Mouse (Mus musculus) midbrain, embryonic 11.5 days (tissue): Measurements from ENCODE around the gene Aplnr. TPM values are rescaled to one million over a fixed set of nuclear protein-coding genes. Genes with fewer than 3 reads are reported as not detected.

Source experiments
- ATAC-seq: fragments of 200-750 bp; cut with Nextera tagmentation; 2 replicates; pipeline ENCODE4 v1.8.0; 2017; ENCODE audit warnings: moderate TSS enrichment, moderate library complexity; ENCODE audit not compliant: low FRiP score
- DNase-seq: peaks from one replicate; pipeline ENCODE4 v3.0.0; 2015; ENCODE audit warnings: low spot score; ENCODE audit errors: missing footprints
- H3K27ac ChIP-seq: fragments of 300-500 bp; sonication (generic); 2 replicates; pipeline ENCODE4 v1.5.1; 2014; ENCODE audit warnings: low read depth, low read length
- H3K27me3 ChIP-seq: fragments of 300-500 bp; sonication (generic); 2 replicates; pipeline ENCODE4 v1.6.1; 2014; ENCODE audit warnings: mild to moderate bottlenecking, low read length, moderate library complexity, mixed read lengths; ENCODE audit not compliant: control insufficient read depth, insufficient read depth
- H3K36me3 ChIP-seq: fragments of 300-500 bp; sonication (generic); 2 replicates; pipeline ENCODE4 v1.6.1; 2014; ENCODE audit warnings: mild to moderate bottlenecking, low read length, moderate library complexity, mixed read lengths; ENCODE audit not compliant: control insufficient read depth, insufficient read depth
- H3K4me1 ChIP-seq: fragments of 300-500 bp; sonication (generic); 2 replicates; pipeline ENCODE4 v1.6.1; 2014; ENCODE audit warnings: low read length; ENCODE audit not compliant: control insufficient read depth, insufficient read depth
- H3K4me2 ChIP-seq: fragments of 300-500 bp; sonication (generic); 2 replicates; pipeline ENCODE4 v1.6.1; 2014; ENCODE audit warnings: mild to moderate bottlenecking, moderate library complexity
- H3K4me3 ChIP-seq: fragments of 300-500 bp; sonication (generic); 2 replicates; pipeline ENCODE4 v1.5.1; 2014; ENCODE audit warnings: low read depth, low read length
- H3K9ac ChIP-seq: fragments of 300-500 bp; sonication (generic); 2 replicates; pipeline ENCODE4 v1.6.1; 2014; ENCODE audit warnings: low read length
- H3K9me3 ChIP-seq: fragments of 300-500 bp; sonication (generic); 2 replicates; pipeline ENCODE4 v1.6.1; 2016; ENCODE audit warnings: low read length; ENCODE audit not compliant: control insufficient read depth
- WGBS: fragments of 180-500 bp; shearing (Covaris S2); extraction: QIAGEN DNeasy Blood & Tissue Kit; methylation state at CpG from one replicate; pipeline ENCODE4 v1.1.7; 2014; 5-methylcytosine and 5-hydroxymethylcytosine counted together
- polyA plus RNA-seq: library from polyadenylated mRNA; unstranded; fragments of >200 nt; fragmentation: Nextera tagmentation; extraction: Ambion mirVana; gene quantifications from 2 replicates; pipeline ENCODE4 v1.2.1, GENCODE M21; 2014

Aplnr gene
- polyA plus RNA-seq, 1 experiment from 2014 or later = 29.8 TPM

- WGBS = 79% methylated on average over 2 of the region's 2 CpGs
- Histone ChIP-seq H3K27ac (no peak overlapping the region), H3K4me3 (no peak overlapping the region), H3K27me3 (no peaks in the 10 kb centered on the region), H3K4me2 (no peak overlapping the region), H3K9me3 (no peaks in the 10 kb centered on the region), H3K4me1 (no peaks in the 10 kb centered on the region), H3K9ac (no peak overlapping the region), H3K36me3 (no peaks in the 10 kb centered on the region)
- no peak for DNase-seq
- ATAC-seq = no peak
Observed at GRCm38 (mm10) chr2:85144908-85145307, 8.9 kb downstream of the Aplnr start.

- no peaks in the 10 kb centered on the region for H3K36me3 ChIP-seq
- WGBS = 82% methylated on average over 3 of the region's 3 CpGs
- no peaks in the 10 kb centered on the region for H3K9me3 ChIP-seq
- no peak for DNase-seq
- no peaks in the 10 kb centered on the region for H3K27me3 ChIP-seq
- no peak overlapping the region for H3K27ac ChIP-seq
- no peaks in the 10 kb centered on the region for H3K4me1 ChIP-seq
- no peak overlapping the region for H3K9ac ChIP-seq
- no peak for ATAC-seq
- no peak overlapping the region for H3K4me2 ChIP-seq
- H3K4me3 ChIP-seq = no peak overlapping the region
Observed at GRCm38 (mm10) chr2:85145346-85145745, 9.3 kb downstream of the Aplnr start.

DNA sequence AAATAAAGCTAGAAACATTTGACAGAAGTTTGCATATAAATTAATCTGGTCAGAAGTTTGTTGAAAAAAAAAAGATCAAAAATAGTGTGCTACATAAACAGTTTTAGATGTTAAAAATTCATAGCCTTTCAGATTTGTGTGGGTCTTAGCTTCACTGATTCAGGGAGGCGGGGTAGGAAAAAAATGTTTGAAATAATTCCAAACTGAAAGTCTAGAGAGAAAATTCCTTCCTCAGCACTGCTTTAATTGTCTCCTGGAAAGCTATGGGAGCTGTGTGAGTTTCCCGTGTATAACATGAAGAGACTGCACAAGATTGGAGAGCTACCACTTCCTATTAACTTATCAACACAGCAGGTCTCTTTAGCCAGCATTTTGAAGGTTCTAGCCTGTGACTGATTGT is 11.5 kb downstream of the Aplnr start:
- H3K4me2 ChIP-seq = no peak overlapping the region
- no peak for ATAC-seq

DNA sequence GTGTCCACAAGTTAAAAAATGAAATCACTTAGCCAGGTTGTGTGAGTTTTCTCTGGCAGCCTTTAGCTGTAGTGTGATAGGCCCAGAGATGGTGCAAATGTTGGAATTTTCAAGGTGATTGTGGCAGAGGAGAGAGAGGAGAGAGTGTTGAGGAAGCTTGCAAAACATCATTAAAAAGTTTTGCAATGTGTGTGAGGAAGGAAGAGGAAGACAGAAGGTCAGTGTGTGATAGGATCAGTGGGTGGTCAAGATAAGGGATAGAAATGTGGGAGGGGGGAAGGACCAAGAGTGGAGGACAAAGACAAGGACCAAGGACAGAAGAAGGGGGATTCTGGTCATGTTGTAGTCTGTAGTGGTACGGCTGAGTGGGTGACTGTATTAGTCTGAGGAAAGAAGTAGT is 14.3 kb downstream of the Aplnr start:
- DNase-seq (no peak), ATAC-seq (no peak)
- Histone ChIP-seq H3K4me3 (no peak overlapping the region), H3K9ac (no peak overlapping the region), H3K4me2 (no peak overlapping the region), H3K9me3 (no peaks in the 10 kb centered on the region), H3K27me3 (no peaks in the 10 kb centered on the region), H3K27ac (no peak overlapping the region), H3K36me3 (no peaks in the 10 kb centered on the region), H3K4me1 (no peaks in the 10 kb centered on the region)
- 86% methylated on average over 1 of the region's 1 CpGs for WGBS

More for the DNA sequence above, 11.5 kb downstream of the Aplnr start:
- no peak for DNase-seq
- H3K27me3 ChIP-seq = no peaks in the 10 kb centered on the region
- 83% methylated on average over 2 of the region's 2 CpGs for WGBS
- H3K4me1 ChIP-seq = no peaks in the 10 kb centered on the region
- no peak overlapping the region for H3K27ac ChIP-seq
- no peak overlapping the region for H3K4me3 ChIP-seq
- H3K9ac ChIP-seq = no peak overlapping the region
- H3K9me3 ChIP-seq = no peaks in the 10 kb centered on the region
- no peaks in the 10 kb centered on the region for H3K36me3 ChIP-seq

DNA sequence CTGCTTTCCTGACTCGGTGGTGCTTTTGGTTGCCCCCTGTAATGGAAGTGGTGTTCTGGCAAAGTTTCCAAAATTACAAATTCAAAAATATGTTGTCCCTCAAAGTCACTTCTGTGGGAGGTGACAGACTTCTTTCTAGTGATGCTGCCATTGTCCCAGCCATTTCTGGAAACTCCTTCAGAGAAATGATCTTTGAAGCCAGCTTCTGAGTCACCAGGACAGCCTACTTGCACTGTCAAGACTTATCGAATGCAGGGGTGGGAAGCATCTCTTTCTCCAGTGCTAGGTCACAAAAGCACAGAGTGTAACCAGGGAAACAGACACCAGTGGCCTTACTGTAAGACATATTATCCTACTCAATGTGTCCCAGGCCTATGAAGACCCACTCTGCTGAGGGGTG is 15.2 kb downstream of the Aplnr start:
- H3K4me3 ChIP-seq = no peak overlapping the region
- H3K4me2 ChIP-seq = no peak overlapping the region
- H3K9me3 ChIP-seq = no peaks in the 10 kb centered on the region
- no peak overlapping the region for H3K9ac ChIP-seq
- H3K27me3 ChIP-seq = no peaks in the 10 kb centered on the region
- H3K4me1 ChIP-seq = no peaks in the 10 kb centered on the region
- no peak for ATAC-seq
- H3K27ac ChIP-seq = no peak overlapping the region
- WGBS = 94% methylated on average over 2 of the region's 2 CpGs
- DNase-seq = no peak
- no peaks in the 10 kb centered on the region for H3K36me3 ChIP-seq

- H3K27ac ChIP-seq = no peak overlapping the region
- DNase-seq (no peak), ATAC-seq (no peak)
- 78% methylated on average over 9 of the region's 9 CpGs for WGBS
- no peaks in the 10 kb centered on the region for H3K9me3 ChIP-seq
- H3K4me1 ChIP-seq = no peaks in the 10 kb centered on the region
- H3K9ac ChIP-seq = no peak overlapping the region
- H3K4me2 ChIP-seq = no peak overlapping the region
- no peaks in the 10 kb centered on the region for H3K27me3 ChIP-seq
- no peaks in the 10 kb centered on the region for H3K36me3 ChIP-seq
- no peak overlapping the region for H3K4me3 ChIP-seq
Observed at GRCm38 (mm10) chr2:85155334-85155733, 19.3 kb downstream of the Aplnr start.

- WGBS = 87% methylated on average over 5 of the region's 5 CpGs
Observed at GRCm38 (mm10) chr2:85156136-85156535, 20.1 kb downstream of the Aplnr start.

DNA sequence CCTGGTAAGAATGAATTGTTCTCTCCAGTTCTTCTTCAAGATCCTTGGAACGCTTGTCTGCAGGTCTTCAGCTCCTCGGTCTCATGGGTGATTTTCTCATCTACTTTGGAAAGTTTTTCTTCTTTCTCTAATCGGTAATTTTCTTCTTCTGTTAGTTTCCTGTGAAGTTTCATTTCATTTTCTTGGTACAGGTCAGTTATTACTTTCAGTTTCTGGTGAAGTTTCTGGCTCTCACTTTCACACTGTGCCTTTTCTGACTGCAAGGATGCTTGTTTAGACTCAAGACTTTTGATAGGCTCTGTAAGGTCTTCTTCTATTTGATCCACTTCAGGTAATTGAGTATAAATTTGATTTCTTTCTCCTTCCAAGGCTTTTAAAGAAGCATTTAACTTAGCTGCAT is 21.4 kb downstream of the Aplnr start:
- Histone ChIP-seq H3K27me3 (no peaks in the 10 kb centered on the region), H3K4me2 (no peak overlapping the region), H3K9ac (no peak overlapping the region), H3K9me3 (no peaks in the 10 kb centered on the region), H3K4me3 (no peak overlapping the region), H3K36me3 (no peaks in the 10 kb centered on the region), H3K27ac (no peak overlapping the region), H3K4me1 (peaks cover 11% of the 10 kb centered on the region; the same call in 1 of the 2 replicates)
- ATAC-seq (no peak), DNase-seq (no peak)
- 93% methylated on average over 3 of the region's 3 CpGs for WGBS

More at GRCm38 (mm10) chr2:85156136-85156535, 20.1 kb downstream of the Aplnr start:
- H3K4me2 ChIP-seq = no peak overlapping the region
- H3K27me3 ChIP-seq = no peaks in the 10 kb centered on the region
- DNase-seq = no peak
- H3K27ac ChIP-seq = no peak overlapping the region
- H3K4me1 ChIP-seq = peaks cover 4% of the 10 kb centered on the region; the same call in 1 of the 2 replicates
- H3K36me3 ChIP-seq = no peaks in the 10 kb centered on the region
- H3K9ac ChIP-seq = no peak overlapping the region
- H3K9me3 ChIP-seq = no peaks in the 10 kb centered on the region
- H3K4me3 ChIP-seq = no peak overlapping the region
- no peak for ATAC-seq

DNA sequence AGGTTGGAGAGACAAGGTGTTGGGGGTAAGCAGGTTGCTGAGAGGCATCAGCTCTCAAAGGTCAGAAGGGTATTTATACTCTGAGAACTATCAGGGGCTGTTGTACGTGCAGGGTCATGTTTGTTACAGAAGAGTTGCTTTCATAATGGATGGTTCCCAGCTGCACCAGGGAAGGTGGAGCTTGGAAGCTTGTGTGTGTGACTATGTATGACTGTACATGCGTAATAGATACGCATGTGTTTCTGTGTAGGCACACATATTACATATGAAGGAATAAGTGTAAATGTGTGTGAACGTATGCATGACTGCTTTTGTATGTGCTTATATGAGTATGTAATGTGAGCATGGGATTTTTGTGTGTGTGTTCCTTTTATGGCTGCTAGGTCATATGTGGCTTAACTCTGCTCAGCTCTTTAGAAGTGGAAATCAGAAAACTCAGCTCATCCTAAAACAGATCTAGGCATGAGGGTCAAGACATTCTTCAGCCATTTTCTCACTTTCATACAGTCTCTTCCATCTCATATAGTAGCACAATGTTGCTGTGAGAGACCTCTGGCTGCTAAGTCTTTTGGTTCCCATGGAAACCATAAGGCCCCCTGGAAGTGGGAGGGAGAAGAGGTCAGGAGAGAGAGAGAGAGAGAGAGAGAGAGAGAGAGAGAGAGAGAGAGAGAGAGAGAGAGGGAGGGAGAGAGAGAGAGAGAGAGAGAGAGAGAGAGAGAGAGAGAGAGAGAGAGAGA is 25.0 kb downstream of the Aplnr start:
- peak; percentile 69; the same call in 1 of the 2 replicates for ATAC-seq
- DNase-seq = peak; percentile 86
- Histone ChIP-seq H3K36me3 (no peaks in the 10 kb centered on the region), H3K4me1 (peaks cover 11% of the 10 kb centered on the region; the same call in 1 of the 2 replicates), H3K27ac (peak overlapping the region; percentile 22; the same call in 1 of the 2 replicates), H3K4me3 (no peak overlapping the region), H3K27me3 (no peaks in the 10 kb centered on the region), H3K9me3 (no peaks in the 10 kb centered on the region), H3K4me2 (no peak overlapping the region), H3K9ac (no peak overlapping the region)
- WGBS = 78% methylated on average over 4 of the region's 4 CpGs
